Mouse (Mus musculus): ENCODE results near the gene Tmem43. TPM values are rescaled to one million over a fixed set of nuclear protein-coding genes. Genes with fewer than 3 reads are reported as not detected.

Gene Tmem43
- total and polyA plus RNA-seq, 3 experiments = 22.3 to 23.7 TPM; not detected in 1

DNA sequence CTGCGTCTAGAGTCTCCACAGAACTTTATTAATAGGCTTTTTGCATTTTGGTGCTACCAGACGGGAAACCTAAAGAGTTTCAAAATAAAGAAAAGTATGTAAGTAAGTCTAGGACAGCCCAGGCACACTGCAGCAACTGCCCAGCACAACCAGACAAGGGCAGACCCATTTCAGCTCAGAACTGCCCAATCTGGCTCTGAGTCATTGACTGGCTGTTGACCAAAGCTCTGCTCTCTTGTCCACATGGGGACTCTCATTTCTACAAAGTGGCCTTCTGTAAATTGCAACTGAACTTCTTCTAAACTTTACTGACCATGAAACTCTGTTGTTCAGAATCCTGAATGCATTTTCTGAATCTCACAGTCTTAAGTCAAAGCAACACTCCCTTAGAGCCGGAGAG is 61.7 kb downstream of the Tmem43 start:
- DNase-seq (ENCODE audit: low read depth, low spot score) = no peak
- H3K9me3 ChIP-seq (replicated peaks; ENCODE audit: insufficient read depth, low read length) = no peaks in the 10 kb centered on the region

DNA sequence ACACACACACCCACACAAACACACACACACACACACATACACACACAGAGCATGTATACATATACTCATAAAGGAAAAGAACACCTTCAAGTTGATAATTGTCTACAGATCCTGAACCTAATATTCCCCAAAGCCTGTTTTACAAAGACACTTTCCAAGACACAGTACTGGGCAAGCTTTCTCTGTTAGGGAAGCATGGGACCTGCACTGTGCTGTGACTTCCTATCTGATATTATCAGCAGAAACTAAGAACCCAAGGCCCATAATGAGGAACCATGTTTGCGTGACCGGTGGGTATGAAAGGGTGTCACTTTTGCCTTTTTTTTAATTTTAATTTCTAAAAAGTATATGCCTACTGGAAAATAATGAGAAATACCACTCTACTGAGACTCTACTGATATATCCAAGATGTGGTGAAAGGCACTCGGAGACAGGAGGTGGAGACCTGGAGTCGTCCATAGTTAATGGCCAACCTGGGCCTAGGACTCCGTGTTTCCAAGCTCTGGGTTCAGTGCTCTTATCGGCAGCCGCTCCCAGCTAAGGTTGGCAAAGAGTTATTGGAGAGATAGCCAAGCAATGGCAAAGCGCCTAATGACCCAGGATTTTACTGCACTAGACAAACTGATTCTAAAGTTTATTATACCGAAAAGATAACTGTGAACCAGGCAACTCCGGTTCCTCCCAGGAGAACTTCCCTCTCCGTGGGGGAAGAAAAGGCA is 62.7 kb downstream of the Tmem43 start:
- Histone ChIP-seq H3K4me1 (ENCODE audit: control insufficient read depth in 1 of 2, insufficient read depth in 2 of 2, low read length in 2 of 2) (no peaks in the 10 kb centered on the region), H3K27me3 (ENCODE audit: control insufficient read depth in 1 of 2, insufficient read depth in 2 of 2, low read length in 2 of 2) (0 out of 4 replicates have a peak, but pooled peaks cover 0 to 1% of the 10 kb centered on the region in 2 experiments), H3K9me3 (replicated peaks; ENCODE audit: insufficient read depth, low read length) (no peaks in the 10 kb centered on the region), H3K79me2 (ENCODE audit: control insufficient read depth, insufficient read depth, low read length, poor library complexity) (no peaks in the 10 kb centered on the region), H3K27ac (ENCODE audit: control insufficient read depth, low read depth, low read length) (no peak overlapping the region), H3K36me3 (ENCODE audit: control insufficient read depth in 1 of 2, insufficient read depth in 2 of 2, low read length in 2 of 2) (no peaks in the 10 kb centered on the region), H3K9ac (ENCODE audit: control insufficient read depth, low read depth, low read length, poor library complexity, severe bottlenecking) (no peak overlapping the region), H3K4me3 (ENCODE audit: control insufficient read depth in 1 of 2, insufficient read depth in 1 of 2, low read depth in 2 of 2, low read length in 2 of 2) (no peak overlapping the region)
- TF ChIP-seq NELFE (IDR thresholded peaks at IDR 0.05; ENCODE audit: low read depth, low read length) (no peak), E2F4 (IDR thresholded peaks at IDR 0.05; ENCODE audit: borderline replicate concordance, low read depth, low read length) (no peak), SMC3 (IDR thresholded peaks at IDR 0.05; ENCODE audit: low read depth, low read length) (no peak), CHD2 (IDR thresholded peaks at IDR 0.05; ENCODE audit: low read length) (no peak), MAX (IDR thresholded peaks at IDR 0.05; ENCODE audit: low read length) (no peak), GATA1 (IDR thresholded peaks at IDR 0.05; ENCODE audit: low read depth, low read length) (no peak), BHLHE40 (IDR thresholded peaks at IDR 0.05; ENCODE audit: borderline replicate concordance, low read depth, low read length) (no peak), ZKSCAN1 (IDR thresholded peaks at IDR 0.05; ENCODE audit: low read depth, low read length) (no peak)
- DNase-seq (ENCODE audit: low read depth, low spot score) = no peak

More for the DNA sequence above, 61.7 kb downstream of the Tmem43 start:
- Histone ChIP-seq H3K27ac (ENCODE audit: control insufficient read depth, low read depth, low read length) (no peak overlapping the region), H3K36me3 (ENCODE audit: control insufficient read depth in 1 of 2, insufficient read depth in 2 of 2, low read length in 2 of 2) (no peaks in the 10 kb centered on the region), H3K79me2 (ENCODE audit: control insufficient read depth, insufficient read depth, low read length, poor library complexity) (no peaks in the 10 kb centered on the region), H3K9ac (ENCODE audit: control insufficient read depth, low read depth, low read length, poor library complexity, severe bottlenecking) (no peak overlapping the region), H3K4me1 (ENCODE audit: control insufficient read depth in 1 of 2, insufficient read depth in 2 of 2, low read length in 2 of 2) (no peaks in the 10 kb centered on the region), H3K27me3 (ENCODE audit: control insufficient read depth in 1 of 2, insufficient read depth in 2 of 2, low read length in 2 of 2) (0 out of 4 replicates have a peak, but pooled peaks cover 0 to 1% of the 10 kb centered on the region in 2 experiments), H3K4me3 (ENCODE audit: control insufficient read depth in 1 of 2, insufficient read depth in 1 of 2, low read depth in 2 of 2, low read length in 2 of 2) (no peak overlapping the region)
- TF ChIP-seq TAL1 (IDR thresholded peaks at IDR 0.05; ENCODE audit: low read length) (no peak), ELF1 (IDR thresholded peaks at IDR 0.05; ENCODE audit: low read depth, low read length) (no peak), ZC3H11A (IDR thresholded peaks at IDR 0.05; ENCODE audit: low read depth, low read length) (no peak), JUND (IDR thresholded peaks at IDR 0.05; ENCODE audit: low read depth, low read length) (no peak), NRF1 (IDR thresholded peaks at IDR 0.05; ENCODE audit: insufficient read depth, low read depth, low read length, poor library complexity, severe bottlenecking) (no peak), MAX (IDR thresholded peaks at IDR 0.05; ENCODE audit: low read length) (no peak), GABPA (IDR thresholded peaks at IDR 0.05; ENCODE audit: low read depth, low read length) (no peak), SIN3A (IDR thresholded peaks at IDR 0.05; ENCODE audit: low read length) (no peak), E2F4 (IDR thresholded peaks at IDR 0.05; ENCODE audit: borderline replicate concordance, low read depth, low read length) (no peak), MEF2A (IDR thresholded peaks at IDR 0.05; ENCODE audit: extremely low read depth, insufficient replicate concordance, low read depth, low read length, poor library complexity, severe bottlenecking) (no peak), CTCF (IDR thresholded peaks at IDR 0.05 in 2 of 3, conservative IDR thresholded peaks at IDR 0.05 in 1 of 3; ENCODE audit: control insufficient read depth in 1 of 3, insufficient read depth in 1 of 3, low read depth in 2 of 3, low read length in 3 of 3, poor library complexity in 1 of 3, severe bottlenecking in 1 of 3) (no peak), RAD21 (IDR thresholded peaks at IDR 0.05; ENCODE audit: low read depth, low read length) (no peak), MXI1 (IDR thresholded peaks at IDR 0.05; ENCODE audit: low read depth, low read length) (no peak), USF2 (IDR thresholded peaks at IDR 0.05; ENCODE audit: borderline replicate concordance in 1 of 2, insufficient read depth in 1 of 2, low read depth in 1 of 2, low read length in 2 of 2) (no peak), ZMIZ1 (IDR thresholded peaks at IDR 0.05; ENCODE audit: low read depth, low read length) (no peak), NELFE (IDR thresholded peaks at IDR 0.05; ENCODE audit: low read depth, low read length) (no peak), MYB (IDR thresholded peaks at IDR 0.05; ENCODE audit: low read depth, low read length) (no peak)
